Mouse (Mus musculus): ENCODE measurements around the gene Lhx5.

Gene Lhx5

GRCm38 (mm10) chr5:120431649-120432485 is at the start of gene Lhx5:
Lhx5 (plus strand) TSS chr5:120431699.
- DNase-seq (ENCODE audit: low spot score): no peak

- no peak for DNase-seq (ENCODE audit: low spot score)
Measured at GRCm38 (mm10) chr5:120386361-120386760, 45.1 kb upstream of the Lhx5 start.

- no peak for DNase-seq (ENCODE audit: low spot score)
Measured at GRCm38 (mm10) chr5:120388765-120389164, 42.7 kb upstream of the Lhx5 start.

GRCm38 (mm10) chr5:120389973-120390372 is 41.5 kb upstream of the Lhx5 start:
- DNase-seq (ENCODE audit: low spot score): no peak

GRCm38 (mm10) chr5:120393871-120394667 is 37.4 kb upstream of the Lhx5 start:
- DNase-seq (ENCODE audit: low spot score): no peak

GRCm38 (mm10) chr5:120397988-120398387 is 33.5 kb upstream of the Lhx5 start:
- DNase-seq (ENCODE audit: low spot score): no peak

- no peak for DNase-seq (ENCODE audit: low spot score)
Measured at GRCm38 (mm10) chr5:120404831-120405591, 26.5 kb upstream of the Lhx5 start.

GRCm38 (mm10) chr5:120408933-120409332 is 22.6 kb upstream of the Lhx5 start:
- no peak for DNase-seq (ENCODE audit: low spot score)

GRCm38 (mm10) chr5:120409385-120410378 is 21.8 kb upstream of the Lhx5 start:
- DNase-seq (ENCODE audit: low spot score): no peak

- DNase-seq (ENCODE audit: low spot score): no peak
Measured at GRCm38 (mm10) chr5:120413436-120413835, 18.1 kb upstream of the Lhx5 start.

- no peak for DNase-seq (ENCODE audit: low spot score)
Measured at GRCm38 (mm10) chr5:120420106-120420505, 11.4 kb upstream of the Lhx5 start.

GRCm38 (mm10) chr5:120424039-120424438 is 7.5 kb upstream of the Lhx5 start:
- DNase-seq (ENCODE audit: low spot score): no peak

GRCm38 (mm10) chr5:120424657-120425056 is 6.8 kb upstream of the Lhx5 start:
- no peak for DNase-seq (ENCODE audit: low spot score)

- DNase-seq (ENCODE audit: low spot score): no peak
Measured at GRCm38 (mm10) chr5:120425711-120426110, 5.8 kb upstream of the Lhx5 start.

GRCm38 (mm10) chr5:120426572-120426971 is 4.9 kb upstream of the Lhx5 start:
- no peak for DNase-seq (ENCODE audit: low spot score)

GRCm38 (mm10) chr5:120427451-120427938 is 4.0 kb upstream of the Lhx5 start:
- DNase-seq (ENCODE audit: low spot score): no peak

- no peak for DNase-seq (ENCODE audit: low spot score)
Measured at GRCm38 (mm10) chr5:120428189-120428838, 3.2 kb upstream of the Lhx5 start.

GRCm38 (mm10) chr5:120428990-120429389 is 2.5 kb upstream of the Lhx5 start:
- DNase-seq (ENCODE audit: low spot score): no peak

- no peak for DNase-seq (ENCODE audit: low spot score)
Measured at GRCm38 (mm10) chr5:120429692-120430091, 1.8 kb upstream of the Lhx5 start.

GRCm38 (mm10) chr5:120431001-120431583 is 407 bp upstream of the Lhx5 start:
- DNase-seq (ENCODE audit: low spot score): no peak

Measured in urinary bladder, postnatal 10 days (tissue).